Mouse (Mus musculus) embryonic facial prominence, embryonic 15.5 days (tissue): ENCODE results near the gene Ehhadh. TPM values are rescaled to one million over a fixed set of nuclear protein-coding genes. Genes with fewer than 3 reads are reported as not detected.
"Not testable (repeated sequence)": the region's sequence is repeated elsewhere in the genome, so short reads cannot be mapped to it uniquely, and the experiment has no call there.

Source experiments
- ATAC-seq: fragments of 200-750 bp; cut with Nextera tagmentation; 2 replicates; pipeline ENCODE4 v1.8.0; 2017; ENCODE audit warnings: low read depth, moderate TSS enrichment; ENCODE audit not compliant: insufficient number of reproducible peaks, low FRiP score, low TSS enrichment
- H3K27ac ChIP-seq: fragments of 300-500 bp; sonication (generic); replicated peaks from 2 replicates; pipeline ENCODE4 v1.5.1; 2015; ENCODE audit warnings: mild to moderate bottlenecking, inconsistent platforms
- H3K27me3 ChIP-seq: fragments of 300-500 bp; sonication (generic); 2 replicates; pipeline ENCODE4 v1.6.1; 2015; ENCODE audit warnings: inconsistent platforms
- H3K36me3 ChIP-seq: fragments of 300-500 bp; sonication (generic); 2 replicates; pipeline ENCODE4 v1.6.1; 2015; ENCODE audit warnings: mild to moderate bottlenecking, inconsistent platforms
- H3K4me1 ChIP-seq: fragments of 300-500 bp; sonication (generic); 2 replicates; pipeline ENCODE4 v1.6.1; 2015; ENCODE audit warnings: inconsistent platforms
- H3K4me2 ChIP-seq: fragments of 300-500 bp; sonication (generic); replicated peaks from 2 replicates; pipeline ENCODE4 v1.6.1; 2015; ENCODE audit warnings: mild to moderate bottlenecking, inconsistent platforms
- H3K4me3 ChIP-seq: fragments of 300-500 bp; sonication (generic); replicated peaks from 2 replicates; pipeline ENCODE4 v1.5.1; 2015; ENCODE audit warnings: mild to moderate bottlenecking, inconsistent platforms
- H3K9ac ChIP-seq: fragments of 300-500 bp; sonication (generic); 2 replicates; pipeline ENCODE4 v1.6.1; 2015; ENCODE audit warnings: inconsistent platforms
- H3K9me3 ChIP-seq: fragments of 300-500 bp; sonication (generic); replicated peaks from 2 replicates; pipeline ENCODE4 v1.6.1; 2016; ENCODE audit warnings: inconsistent platforms
- WGBS: fragments of 180-500 bp; shearing (Covaris S2); methylation state at CpG from one replicate; pipeline ENCODE4 v1.1.7; 2015; 5-methylcytosine and 5-hydroxymethylcytosine counted together
- polyA plus RNA-seq: library from polyadenylated mRNA; unstranded; fragments of >200 nt; fragmentation: Nextera tagmentation; extraction: Ambion mirVana; gene quantifications from 2 replicates; pipeline ENCODE4 v1.2.1, GENCODE M21; 2015

Gene Ehhadh
- polyA plus RNA-seq, 1 experiment from 2014 or later: 2.3 TPM

GRCm38 (mm10) chr16:21825612-21826031 is 38.0 kb upstream of the Ehhadh start:
- WGBS: 62% methylated on average over 9 of the region's 9 CpGs
- no peaks in the 10 kb centered on the region for H3K36me3 ChIP-seq
- no peaks in the 10 kb centered on the region for H3K9me3 ChIP-seq
- H3K27ac ChIP-seq: no peak overlapping the region
- H3K4me2 ChIP-seq: no peak overlapping the region
- no peaks in the 10 kb centered on the region for H3K4me1 ChIP-seq
- no peak overlapping the region for H3K4me3 ChIP-seq
- H3K27me3 ChIP-seq: no peaks in the 10 kb centered on the region
- no peak overlapping the region for H3K9ac ChIP-seq
- ATAC-seq: no peak

- no peak overlapping the region for H3K9ac ChIP-seq
- ATAC-seq: no peak
- H3K27ac ChIP-seq: no peak overlapping the region
- H3K9me3 ChIP-seq: no peaks in the 10 kb centered on the region
- no peaks in the 10 kb centered on the region for H3K4me1 ChIP-seq
- 30% methylated on average over 8 of the region's 8 CpGs for WGBS
- no peaks in the 10 kb centered on the region for H3K27me3 ChIP-seq
- peak overlapping the region; percentile 15; the same call in 1 of the 2 replicates for H3K4me2 ChIP-seq
- no peak overlapping the region for H3K4me3 ChIP-seq
- no peaks in the 10 kb centered on the region for H3K36me3 ChIP-seq
Measured at GRCm38 (mm10) chr16:21818629-21819028, 31.0 kb upstream of the Ehhadh start.

GRCm38 (mm10) chr16:21818132-21818531 is 30.5 kb upstream of the Ehhadh start:
- WGBS: 34% methylated on average over 9 of the region's 9 CpGs
- no peak overlapping the region for H3K4me3 ChIP-seq
- no peak overlapping the region for H3K27ac ChIP-seq
- no peak for ATAC-seq
- no peak overlapping the region for H3K9ac ChIP-seq
- no peak overlapping the region for H3K4me2 ChIP-seq
- no peaks in the 10 kb centered on the region for H3K9me3 ChIP-seq
- H3K36me3 ChIP-seq: no peaks in the 10 kb centered on the region
- H3K27me3 ChIP-seq: no peaks in the 10 kb centered on the region
- H3K4me1 ChIP-seq: no peaks in the 10 kb centered on the region

- no peaks in the 10 kb centered on the region for H3K27me3 ChIP-seq
- no peak overlapping the region for H3K27ac ChIP-seq
- no peak overlapping the region for H3K4me3 ChIP-seq
- H3K4me2 ChIP-seq: no peak overlapping the region
- no peak overlapping the region for H3K9ac ChIP-seq
- 59% methylated on average over 7 of the region's 7 CpGs for WGBS
- no peaks in the 10 kb centered on the region for H3K9me3 ChIP-seq
- H3K4me1 ChIP-seq: no peaks in the 10 kb centered on the region
- H3K36me3 ChIP-seq: no peaks in the 10 kb centered on the region
- no peak for ATAC-seq
Measured at GRCm38 (mm10) chr16:21815669-21816010, 28.0 kb upstream of the Ehhadh start.

- H3K36me3 ChIP-seq: no peaks in the 10 kb centered on the region
- H3K4me3 ChIP-seq: 0 out of 2 replicates have a peak overlapping the region, but pooled peaks have one; percentile 6
- peak overlapping the region; percentile 11; the same call in 1 of the 2 replicates for H3K4me2 ChIP-seq
- H3K9ac ChIP-seq: no peak overlapping the region
- 60% methylated on average over 11 of the region's 11 CpGs for WGBS
- no peak for ATAC-seq
- H3K4me1 ChIP-seq: no peaks in the 10 kb centered on the region
- no peaks in the 10 kb centered on the region for H3K27me3 ChIP-seq
- H3K27ac ChIP-seq: no peak overlapping the region
- H3K9me3 ChIP-seq: no peaks in the 10 kb centered on the region
Measured at GRCm38 (mm10) chr16:21814861-21815668, 27.5 kb upstream of the Ehhadh start.

GRCm38 (mm10) chr16:21813164-21813834 is 25.7 kb upstream of the Ehhadh start:
- no peak for ATAC-seq
- 59% methylated on average over 6 of the region's 6 CpGs for WGBS
- H3K4me3 ChIP-seq: no peak overlapping the region
- 0 out of 2 replicates have a peak, but pooled peaks cover 4% of the 10 kb centered on the region for H3K36me3 ChIP-seq
- H3K27ac ChIP-seq: no peak overlapping the region
- H3K27me3 ChIP-seq: no peaks in the 10 kb centered on the region
- H3K4me2 ChIP-seq: no peak overlapping the region
- no peaks in the 10 kb centered on the region for H3K9me3 ChIP-seq
- no peak overlapping the region for H3K9ac ChIP-seq
- H3K4me1 ChIP-seq: no peaks in the 10 kb centered on the region

- H3K4me1 ChIP-seq, H3K27me3 ChIP-seq, ATAC-seq, H3K9ac ChIP-seq, H3K4me2 ChIP-seq, H3K9me3 ChIP-seq, H3K36me3 ChIP-seq, H3K27ac ChIP-seq, H3K4me3 ChIP-seq: not testable (repeated sequence)
- WGBS: 78% methylated on average over 7 of the region's 7 CpGs
Measured at GRCm38 (mm10) chr16:21807786-21808185, 20.2 kb upstream of the Ehhadh start.

- Histone ChIP-seq H3K9ac (no peak overlapping the region), H3K27ac (no peak overlapping the region), H3K36me3 (peaks cover 4% of the 10 kb centered on the region; the same call in 1 of the 2 replicates), H3K4me2 (no peak overlapping the region), H3K9me3 (no peaks in the 10 kb centered on the region), H3K4me1 (no peaks in the 10 kb centered on the region), H3K4me3 (no peak overlapping the region), H3K27me3 (no peaks in the 10 kb centered on the region)
- whole genome bisulfite sequencing: 88% methylated on average over 1 of the region's 1 CpGs
- no peak for ATAC-seq
Measured at GRCm38 (mm10) chr16:21806892-21807291, 19.3 kb upstream of the Ehhadh start.

- Histone ChIP-seq H3K4me3 (no peak overlapping the region), H3K27me3 (no peaks in the 10 kb centered on the region), H3K4me1 (no peaks in the 10 kb centered on the region), H3K9ac (no peak overlapping the region), H3K9me3 (no peaks in the 10 kb centered on the region), H3K36me3 (peaks cover 12% of the 10 kb centered on the region), H3K4me2 (no peak overlapping the region), H3K27ac (no peak overlapping the region)
- 79% methylated on average over 1 of the region's 1 CpGs for WGBS
- no peak for ATAC-seq
Measured at GRCm38 (mm10) chr16:21804258-21804657, 16.7 kb upstream of the Ehhadh start.

GRCm38 (mm10) chr16:21795071-21795470 is 7.5 kb upstream of the Ehhadh start:
- 0 out of 2 replicates have a peak, but pooled peaks cover 3% of the 10 kb centered on the region for H3K36me3 ChIP-seq
- WGBS: 12% methylated on average over 5 of the region's 5 CpGs
- H3K4me2 ChIP-seq: peak overlapping the region; percentile 76
- H3K9me3 ChIP-seq: no peaks in the 10 kb centered on the region
- H3K9ac ChIP-seq: no peak overlapping the region
- H3K27ac ChIP-seq: no peak overlapping the region
- no peak for ATAC-seq
- H3K4me1 ChIP-seq: no peaks in the 10 kb centered on the region
- no peaks in the 10 kb centered on the region for H3K27me3 ChIP-seq
- H3K4me3 ChIP-seq: peak overlapping the region; percentile 78

- 1% methylated on average over 14 of the region's 14 CpGs for WGBS
- peak overlapping the region; percentile 78 for H3K4me3 ChIP-seq
- peak overlapping the region; percentile 79 for H3K9ac ChIP-seq
- no peak for ATAC-seq
- no peaks in the 10 kb centered on the region for H3K9me3 ChIP-seq
- H3K27ac ChIP-seq: peak overlapping the region; percentile 71; the same call in 1 of the 2 replicates
- H3K4me1 ChIP-seq: no peaks in the 10 kb centered on the region
- H3K4me2 ChIP-seq: peak overlapping the region; percentile 76
- H3K27me3 ChIP-seq: no peaks in the 10 kb centered on the region
- 0 out of 2 replicates have a peak, but pooled peaks cover 3% of the 10 kb centered on the region for H3K36me3 ChIP-seq
Measured at GRCm38 (mm10) chr16:21794697-21795045, 7.1 kb upstream of the Ehhadh start.
